9 mouse cellular contexts compared by ENCODE assay signal in the genomic region with DNA sequence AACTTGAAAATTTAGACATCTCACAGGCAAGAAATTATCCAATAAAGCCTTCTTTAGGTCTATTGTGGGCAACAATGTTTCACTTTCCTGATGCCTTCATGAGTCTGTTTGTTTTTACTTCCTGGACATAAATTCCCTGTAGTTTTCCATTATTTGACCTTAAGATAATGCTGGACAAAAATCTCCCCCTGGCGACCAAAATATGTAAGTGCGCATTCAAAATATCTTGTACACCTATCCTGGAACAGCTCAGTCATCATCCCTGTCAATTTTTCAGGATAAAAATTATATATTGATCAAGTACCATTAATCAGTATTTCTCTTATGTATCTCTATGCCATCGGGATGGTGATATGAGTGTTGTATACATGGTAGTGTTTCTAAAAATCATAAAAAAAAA. TPM values are rescaled to one million over a fixed set of nuclear protein-coding genes. Genes with fewer than 3 reads are reported as not detected.
DNase-seq lines count a peak whose midpoint lies in the region; ATAC-seq and TF ChIP-seq lines count a peak whose summit lies in the region.
"Had no signal": no experiment of that assay in that cellular context is flagged by ENCODE, and none has a peak within 500 bp of the region (broad histone marks: within the 10 kb centered on the region; RNA-seq: fewer than 3 reads in every experiment).

No protein-coding gene starts in this region.

- H3K36me3 ChIP-seq in CH12.LX (replicated peaks in 1 of 2; ENCODE audit: control insufficient read depth in 1 of 2, insufficient read depth in 1 of 2, low read length in 1 of 2): no peaks in the 10 kb centered on the region

- no peak for TF ChIP-seq EP300 in CH12.LX (IDR thresholded peaks at IDR 0.05; ENCODE audit: low read length)

- H3K4me3 ChIP-seq in layer of hippocampus, adult 2 months: no peak overlapping the region
- H3K4me3 ChIP-seq in CH12.LX (replicated peaks in 1 of 3; ENCODE audit: low read depth in 2 of 3, low read length in 2 of 3, poor library complexity in 1 of 3): no peak overlapping the region

- TF ChIP-seq CTCF in layer of hippocampus, adult 2 months (conservative IDR thresholded peaks at IDR 0.05): peak; percentile 85
- peak; percentile 26 to 75; a peak in 3 of 4 replicates for TF ChIP-seq CTCF in CH12.LX (conservative IDR thresholded peaks at IDR 0.05 in 1 of 2, IDR thresholded peaks at IDR 0.05 in 1 of 2; ENCODE audit: low read depth in 2 of 2, low read length in 2 of 2)

- H3K4me2 ChIP-seq in CH12.LX (ENCODE audit: insufficient read depth, low read depth, poor library complexity, severe bottlenecking): no peak overlapping the region

- no peaks in the 10 kb centered on the region for H3K4me1 ChIP-seq in CH12.LX (ENCODE audit: control insufficient read depth in 1 of 2, insufficient read depth in 2 of 2)

- no peak overlapping the region for H3K9ac ChIP-seq in CH12.LX (ENCODE audit: insufficient read depth, low read depth)

- H3K27ac ChIP-seq in layer of hippocampus, adult 2 months: no peak overlapping the region
- H3K27ac ChIP-seq in CH12.LX (ENCODE audit: insufficient read depth, low read depth): no peak overlapping the region

- DNase-seq in cerebellum, adult 11 months: peak; percentile 12
- no peak for DNase-seq in cerebellum, postnatal 4 days (ENCODE audit: low spot score in 2 of 2)
- DNase-seq in layer of hippocampus, adult 2 months (ENCODE audit: low spot score in 2 of 2): peak in 1 of 2 experiments; percentile 36
- no peak for DNase-seq in layer of hippocampus, adult 9-11 months
- peak; percentile 23 for DNase-seq in CH12.LX (ENCODE audit: extremely low read depth)
- peak; percentile 62 to 70 for DNase-seq in cerebellum, postnatal 14 days
- no peak for DNase-seq in frontal cortex, postnatal 25 days (ENCODE audit: low spot score in 2 of 2)

- H3K79me2 ChIP-seq in CH12.LX (replicated peaks; ENCODE audit: control insufficient read depth, extremely low read depth, insufficient read depth, poor library complexity, severe bottlenecking): no peaks in the 10 kb centered on the region

- ATAC-seq in megakaryocyte-erythroid progenitor cell, adult 5-6 weeks (replicated peaks; ENCODE audit: low FRiP score, low TSS enrichment, poor library complexity, severe bottlenecking): no peak

- dilution Hi-C loops in CH12.LX (cut with MboI; ENCODE audit: extremely low pct_ligation_motif_present, extremely low pct_unique_long_range_greater_than_20kb, low sequenced_read_pairs): no loop called here

- in situ Hi-C loops in CH12.LX (cut with MboI; ENCODE audit: low pct_ligation_motif_present, low pct_unique_long_range_greater_than_20kb, low sequenced_read_pairs): loop anchor here (25.0 kb wide), 1 partner anchor 224 kb away; a partner anchor contains a TSS

- H3K27me3 ChIP-seq in CH12.LX (replicated peaks): no peaks in the 10 kb centered on the region

- no peak for TF ChIP-seq POLR2A in CH12.LX (IDR thresholded peaks at IDR 0.05; ENCODE audit: low read depth, low read length)

- no peaks in the 10 kb centered on the region for H3K9me3 ChIP-seq in CH12.LX (replicated peaks; ENCODE audit: low read length)

- TF ChIP-seq RAD21 in CH12.LX (IDR thresholded peaks at IDR 0.05; ENCODE audit: low read depth, low read length): peak; percentile 47

TF ChIP-seq in CH12.LX, 34 proteins besides CTCF, POLR2A, EP300 and RAD21:
- TF ChIP-seq SMC3 (IDR thresholded peaks at IDR 0.05; ENCODE audit: low read depth, low read length) (peak; percentile 75), RCOR1 (conservative IDR thresholded peaks at IDR 0.05; ENCODE audit: low read depth, low read length) (no peak)
TF ChIP-seq in CH12.LX: peak in this region for 1.

RNA-seq across cellular contexts. Expression of a gene that starts 37.6 kb away (rescaled TPM):
- total RNA-seq in layer of hippocampus, adult 2 months (2021): not detected
- total RNA-seq in CH12.LX (2012; rRNA removed) (not detected in 2 replicates), CH12.LX (2014; rRNA removed) (0.08 TPM in 1 of 2 replicates, not detected in the other)
- not detected in 2 replicates for polyA plus RNA-seq in CH12.LX (2012; ENCODE audit: insufficient read length, low read depth)
- not detected in 2 replicates for total RNA-seq in megakaryocyte-erythroid progenitor cell, adult 5-6 weeks (2014; fragmentation: Nextera tagmentation)
- not detected in 2 replicates for total RNA-seq in megakaryocyte-erythroid progenitor cell, adult 5-6 weeks (2017)
- total RNA-seq: left cerebral cortex, postnatal 25 days had no signal

RNA-seq across cellular contexts. Expression of a gene that starts 58.0 kb away (rescaled TPM):
- total RNA-seq in layer of hippocampus, adult 2 months (2021): not detected
- total RNA-seq in CH12.LX (2012; rRNA removed): not detected in 2 replicates
- not detected in 2 replicates for total RNA-seq in CH12.LX (2014; rRNA removed)
- not detected in 2 replicates for polyA plus RNA-seq in CH12.LX (2012; ENCODE audit: insufficient read length, low read depth)
- total RNA-seq in megakaryocyte-erythroid progenitor cell, adult 5-6 weeks (2014; fragmentation: Nextera tagmentation): not detected in 2 replicates
- total RNA-seq in megakaryocyte-erythroid progenitor cell, adult 5-6 weeks (2017): not detected in 2 replicates
- total RNA-seq: left cerebral cortex, postnatal 25 days had no signal

Comparison
In these comparisons a context has a peak if more than half of its experiments do, and no peak if none do; other contexts are left out.
1. DNase-seq: peak in cerebellum, adult 11 months (single experiment), CH12.LX (single experiment) and cerebellum, postnatal 14 days (2 of 2); none in cerebellum, postnatal 4 days (0 of 2), layer of hippocampus, adult 9-11 months (single experiment) and frontal cortex, postnatal 25 days (0 of 2).